Mouse (Mus musculus) effector memory CD4-positive, alpha-beta T cell, adult 7 months (primary cell): ENCODE results near the gene Nucb1. TPM values are rescaled to one million over a fixed set of nuclear protein-coding genes. Genes with fewer than 3 reads are reported as not detected.

Experiments used
- polyA plus RNA-seq: library from polyadenylated mRNA; unstranded; fragments of 100-300 nt; shearing (Covaris generic); gene quantifications from one replicate; pipeline ENCODE4 v1.2.1, GENCODE M21; 2017

Gene Nucb1
- 218 TPM for polyA plus RNA-seq

DNA sequence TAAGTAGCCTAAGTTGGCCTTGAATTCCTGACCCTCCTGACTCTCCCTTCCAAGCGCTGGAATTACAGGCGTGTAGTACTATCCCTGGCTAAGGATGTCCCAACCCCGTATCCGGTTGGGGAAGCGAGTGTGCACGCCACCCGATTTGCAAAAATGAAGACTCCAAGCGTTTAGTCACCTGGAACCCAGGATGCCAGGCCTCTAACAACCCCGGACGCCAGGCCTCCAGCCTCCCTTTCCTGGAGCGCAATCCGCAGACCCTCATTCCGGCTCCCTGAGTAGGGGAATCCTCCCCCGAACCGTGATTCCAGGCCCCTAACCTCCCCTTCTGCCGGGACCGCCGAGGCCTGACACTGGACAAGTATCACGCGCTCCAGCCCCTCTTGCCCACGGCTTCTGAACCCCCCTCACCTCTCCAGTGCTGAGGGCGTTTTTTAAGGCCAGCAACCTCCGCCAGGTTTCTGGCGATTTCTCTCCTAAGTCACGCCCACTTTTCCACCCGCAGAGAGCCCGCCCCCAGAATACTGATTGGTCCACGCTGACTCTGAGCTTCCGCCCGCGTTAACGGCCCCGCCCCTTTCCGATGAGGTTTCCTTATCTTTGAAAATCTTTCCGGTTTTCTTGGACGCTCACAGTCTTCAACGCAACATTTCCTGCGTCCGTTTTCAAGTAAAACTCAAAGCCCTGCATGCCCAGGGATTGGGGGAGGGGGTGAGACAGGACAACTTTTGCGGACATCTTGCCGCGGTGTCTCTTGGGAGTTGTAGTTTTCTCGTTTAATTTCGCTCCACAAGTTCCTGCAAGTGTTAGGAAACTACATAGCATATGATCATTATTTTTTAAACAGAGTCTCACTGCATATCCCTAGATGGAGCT lies at the start of gene Nucb1:
Nucb1 (minus strand) TSS at position 495 of the 876 bp plus-strand sequence.

DNA sequence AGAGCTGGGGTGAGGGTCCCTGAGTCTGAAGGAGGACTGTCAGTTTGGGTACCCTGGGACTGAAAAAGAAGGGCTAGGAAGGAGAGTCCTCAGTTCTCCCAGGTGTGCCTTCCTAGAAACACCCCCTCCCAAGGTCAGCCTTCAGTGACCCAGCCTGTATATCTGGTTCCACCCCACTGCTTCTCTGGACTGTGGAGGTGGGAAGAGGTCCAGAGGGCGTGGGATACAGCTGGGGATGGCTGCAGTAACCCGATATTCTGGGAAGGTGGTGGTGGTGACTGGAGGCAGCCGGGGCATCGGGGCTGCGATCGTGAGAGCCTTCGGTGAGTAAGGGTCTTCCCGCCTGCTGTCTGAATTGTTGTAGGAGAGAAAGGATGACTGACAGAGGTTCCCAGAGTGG lies 44.5 kb upstream of the Nucb1 start, which contains the start of gene Hsd17b14:
Hsd17b14 (plus strand) TSS at position 150 of the 400 bp plus-strand sequence.

DNA sequence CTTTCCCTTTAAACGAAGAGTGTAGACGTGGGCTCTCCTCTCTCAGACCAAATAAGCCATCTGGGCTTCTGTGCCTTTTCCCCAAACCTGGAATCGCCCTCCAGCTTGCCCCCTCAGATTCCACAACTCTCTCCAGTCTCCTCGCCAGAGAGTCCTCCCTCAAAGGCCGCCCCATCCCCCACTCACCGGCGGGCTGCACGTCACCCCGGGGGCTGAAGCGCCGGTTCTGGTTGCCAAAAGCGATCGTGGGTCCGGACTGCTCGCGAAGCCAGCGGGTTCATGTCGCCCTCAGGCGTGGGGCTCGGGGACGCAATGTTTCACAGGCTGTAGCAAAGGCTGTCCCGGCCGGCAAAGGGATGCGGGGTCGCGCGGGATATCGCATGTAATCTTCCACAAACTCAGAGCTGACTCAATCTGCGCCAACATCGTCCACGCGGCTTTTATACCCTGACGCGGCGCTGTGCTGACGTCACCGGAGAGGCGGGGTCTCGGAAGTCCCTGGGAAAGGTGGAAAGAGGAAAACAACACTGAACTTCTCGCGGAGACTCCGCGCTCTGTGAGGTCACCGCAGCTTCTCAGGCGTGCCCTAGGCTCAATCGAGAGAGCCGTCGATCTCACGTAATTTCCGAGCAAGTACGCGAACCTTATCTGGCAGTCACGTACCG lies 15.7 kb upstream of the Nucb1 start, which contains the start of the genes Ppp1r15a and Plekha4:
Ppp1r15a (minus strand) TSS at position 460 of the 665 bp plus-strand sequence.
Plekha4 (plus strand) TSS at position 522 of the 665 bp plus-strand sequence.

DNA sequence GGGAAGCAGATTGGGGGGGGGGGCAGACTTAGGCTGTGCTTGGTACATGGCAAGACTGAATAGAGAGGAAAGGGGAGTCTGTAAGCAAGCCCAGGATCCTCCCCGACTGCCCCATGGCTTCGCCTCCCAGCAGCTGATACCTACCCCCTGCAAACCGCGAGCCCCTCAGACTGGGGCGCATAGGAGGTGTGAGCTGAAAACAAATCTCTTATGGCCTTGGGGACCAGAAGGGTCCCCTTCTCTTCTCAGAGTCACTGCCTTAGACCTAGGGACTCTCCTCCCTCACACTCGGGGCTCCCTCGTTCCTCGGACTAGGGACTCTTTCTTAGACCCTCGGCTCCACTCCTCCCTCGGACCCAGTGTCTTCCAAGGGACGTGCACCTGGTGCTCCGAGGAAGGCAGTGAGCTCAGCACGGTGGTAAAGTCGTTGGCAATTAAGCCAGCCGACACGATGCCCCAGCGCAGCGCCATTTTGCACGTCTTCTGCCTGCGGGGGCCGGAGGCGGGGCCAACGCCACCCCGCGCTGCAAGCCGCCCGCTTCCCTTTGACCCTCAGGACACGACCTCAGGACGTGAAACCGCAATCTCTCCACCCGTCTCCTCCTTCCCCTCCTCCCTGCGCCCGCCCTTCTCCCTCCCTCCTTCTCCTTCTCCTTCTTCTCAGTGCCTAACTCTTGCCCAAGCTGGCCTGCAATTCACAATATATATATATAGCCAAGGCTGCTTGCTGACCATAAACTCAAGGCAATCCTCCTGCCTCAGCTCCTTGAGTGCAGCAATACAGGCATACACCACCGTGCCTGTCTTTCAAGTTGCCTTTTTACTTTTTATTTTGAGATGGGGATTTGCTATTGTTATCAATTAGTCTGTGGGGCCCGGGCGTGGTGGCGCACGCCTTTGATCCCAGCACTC lies 21.7 kb downstream of the Nucb1 start, which contains the start of gene Dhdh:
Dhdh (minus strand) TSS at position 513 of the 912 bp plus-strand sequence.

DNA sequence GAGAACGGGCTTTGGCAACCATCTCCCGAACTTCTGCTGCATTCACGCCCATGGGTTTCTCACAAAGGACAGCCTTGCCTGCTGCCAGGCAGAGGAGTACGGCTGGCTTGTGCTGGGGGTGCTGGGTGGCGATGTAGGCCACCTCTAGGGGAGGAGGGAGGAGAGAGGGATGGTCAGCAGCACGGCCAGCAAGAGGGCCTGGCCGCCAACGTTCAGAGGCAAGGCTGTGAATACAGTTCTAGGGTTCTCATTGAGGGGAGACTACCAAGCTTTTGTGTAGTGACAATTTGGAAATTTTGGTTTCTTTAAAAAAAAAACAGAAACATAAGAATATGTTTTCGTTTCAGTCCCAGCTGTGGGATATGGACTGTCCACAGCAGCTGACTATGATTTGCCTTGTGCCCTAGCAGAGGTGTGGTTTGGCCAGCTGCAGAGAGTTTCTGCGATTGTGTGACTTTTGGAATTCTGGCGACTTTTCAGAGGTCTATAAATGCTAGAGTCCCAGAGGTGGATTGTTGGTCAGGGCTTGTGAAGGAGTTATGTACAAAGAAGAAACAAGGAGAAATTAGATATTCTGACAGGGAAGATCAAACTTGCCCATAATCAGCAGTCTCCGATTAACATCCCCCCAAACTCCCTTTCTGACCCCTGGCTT lies 23.3 kb downstream of the Nucb1 start, which contains the start of gene Gm45808:
Gm45808 (minus strand) TSS at position 51 of the 655 bp plus-strand sequence.

DNA sequence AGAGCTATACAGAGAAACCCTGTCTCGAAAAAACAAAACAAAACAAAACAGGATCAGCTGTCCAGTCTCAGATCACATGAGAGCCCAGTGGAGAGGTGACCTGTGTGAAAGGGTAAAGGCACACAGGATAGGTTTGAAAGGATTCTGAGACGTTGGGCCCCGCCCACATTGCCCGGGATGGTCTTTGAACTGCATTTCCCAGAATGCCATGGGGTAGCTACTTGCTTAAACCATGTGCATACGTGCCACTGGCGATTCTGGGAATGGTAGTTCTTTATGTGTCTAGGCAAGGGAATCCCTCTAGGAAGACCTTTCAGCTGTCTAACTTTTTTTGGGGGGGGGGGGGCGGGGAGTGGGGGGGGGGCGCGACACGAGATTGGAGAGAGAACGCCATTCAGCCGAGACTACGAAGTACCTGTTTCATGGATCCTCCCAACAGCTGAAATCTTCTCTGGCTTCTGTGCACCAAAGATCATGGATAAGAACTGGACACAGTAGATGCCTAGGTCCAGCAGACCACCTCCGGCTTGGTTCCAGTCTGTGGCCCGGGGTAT lies 28.8 kb downstream of the Nucb1 start, which contains the start of gene Tulp2:
Tulp2 (plus strand) TSS at position 504 of the 554 bp plus-strand sequence.

DNA sequence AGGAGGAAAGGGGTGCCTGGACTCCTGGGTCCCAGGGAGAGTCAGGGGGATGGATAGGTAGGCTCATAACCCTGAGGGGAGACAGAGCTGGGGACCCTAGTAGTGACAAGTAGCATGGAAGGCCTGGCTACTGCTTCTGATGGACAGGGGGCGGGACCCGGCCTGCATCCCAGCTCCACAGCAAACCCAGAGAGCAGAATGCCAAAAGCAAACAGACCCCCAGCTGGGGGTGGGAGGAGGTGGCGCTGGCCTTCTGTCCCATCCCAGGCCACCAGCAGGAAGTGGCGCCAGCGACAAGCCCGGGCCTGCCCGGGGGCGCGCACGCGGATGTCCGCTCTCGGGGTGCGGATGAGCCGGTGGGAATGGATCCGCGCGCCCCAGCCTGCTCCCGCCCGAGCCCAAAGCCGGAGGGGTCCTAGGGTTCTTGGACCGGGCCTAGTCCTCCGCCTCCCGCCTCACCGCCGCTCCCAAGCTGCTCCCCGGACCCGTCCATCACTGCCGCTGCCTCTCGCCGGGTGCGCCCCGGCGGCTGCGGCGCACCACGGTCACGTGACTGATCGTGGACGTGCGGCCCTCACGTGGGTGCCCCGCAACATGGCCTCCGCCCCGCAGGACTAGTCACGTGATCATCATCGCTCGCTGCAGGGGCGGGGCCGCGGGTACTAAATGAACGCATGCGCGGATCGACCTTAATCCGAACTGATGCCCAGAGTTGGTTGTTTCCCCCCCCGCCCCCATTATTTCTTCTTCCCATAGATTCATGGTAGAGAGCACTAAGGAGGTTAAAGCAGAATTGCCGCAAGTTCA lies 43.7 kb downstream of the Nucb1 start, which contains the start of gene Bax:
Bax (minus strand) TSS at position 616 of the 807 bp plus-strand sequence.

DNA sequence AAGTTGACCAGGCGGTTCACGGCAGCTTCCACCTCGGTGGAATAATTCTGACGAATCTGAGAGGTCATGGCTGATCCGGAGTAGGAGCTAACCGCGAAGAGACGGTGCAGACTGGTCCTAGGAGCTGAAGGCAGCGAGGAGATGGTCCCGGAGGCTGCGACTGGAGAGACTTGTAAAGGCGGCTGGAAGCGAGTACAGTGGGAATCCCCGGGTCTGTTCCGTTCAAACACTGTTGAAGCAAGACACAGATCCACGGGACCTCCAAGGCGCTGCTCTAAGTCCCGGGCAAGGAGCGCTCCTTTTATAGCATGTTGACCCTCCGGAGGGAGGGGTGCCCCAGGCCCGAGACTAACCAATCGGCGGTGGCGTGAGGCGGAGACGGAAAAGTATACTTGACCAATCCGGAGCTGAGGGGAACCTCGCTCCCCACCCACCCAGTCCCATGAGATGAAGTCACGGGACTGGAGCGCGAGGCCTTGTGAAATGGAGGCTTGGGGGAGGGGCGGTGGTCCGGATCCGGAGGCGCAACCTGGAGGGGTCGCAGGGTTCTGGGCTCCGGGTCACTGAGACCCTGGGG lies 50.6 kb downstream of the Nucb1 start, which contains the start of gene Ftl1:
Ftl1 (minus strand) TSS at position 321 of the 577 bp plus-strand sequence.

Other genes with a start within 250 kb of the Nucb1 start
- 0.93 TPM for gene Slc6a21, start 232.9 kb downstream of the Nucb1 start, polyA plus RNA-seq
- 5.0 TPM for gene Trpm4, start 176.6 kb downstream of the Nucb1 start, polyA plus RNA-seq
- gene Hrc, start 175.1 kb downstream of the Nucb1 start, polyA plus RNA-seq = not detected
- gene Ppfia3, start 143.4 kb downstream of the Nucb1 start, polyA plus RNA-seq = 0.12 TPM
- gene Lin7b, start 139.8 kb downstream of the Nucb1 start, polyA plus RNA-seq = not detected
- 211 TPM for gene Snrnp70, start 114.7 kb downstream of the Nucb1 start, polyA plus RNA-seq
- not detected for gene Kcna7, start 104.8 kb downstream of the Nucb1 start, polyA plus RNA-seq
- gene Ntf5, start 96.7 kb downstream of the Nucb1 start, polyA plus RNA-seq = 0.60 TPM
- gene Lhb, start 89.6 kb downstream of the Nucb1 start, polyA plus RNA-seq = not detected
- gene Gys1, start 75.6 kb downstream of the Nucb1 start, polyA plus RNA-seq = 3.2 TPM
- gene Ruvbl2, start 72.3 kb downstream of the Nucb1 start, polyA plus RNA-seq = 32.3 TPM
- 2,366 TPM for gene Ftl1, start 50.5 kb downstream of the Nucb1 start, polyA plus RNA-seq
- gene Bax, start 43.5 kb downstream of the Nucb1 start, polyA plus RNA-seq = 236 TPM
- 1.3 TPM for gene Tulp2, start 28.5 kb downstream of the Nucb1 start, polyA plus RNA-seq
- 0.89 TPM for gene Gm45808, start 23.6 kb downstream of the Nucb1 start, polyA plus RNA-seq
- 0.80 TPM for gene Dhdh, start 21.6 kb downstream of the Nucb1 start, polyA plus RNA-seq
- gene Ppp1r15a, start 15.9 kb upstream of the Nucb1 start, polyA plus RNA-seq = 751 TPM
- gene Plekha4, start 15.9 kb upstream of the Nucb1 start, polyA plus RNA-seq = 1.3 TPM
- 2.0 TPM for gene Hsd17b14, start 44.5 kb upstream of the Nucb1 start, polyA plus RNA-seq
- 38.0 TPM for gene Bcat2, start 59.7 kb upstream of the Nucb1 start, polyA plus RNA-seq
- gene Fgf21, start 105.1 kb upstream of the Nucb1 start, polyA plus RNA-seq = not detected
- gene Fut1, start 106.9 kb upstream of the Nucb1 start, polyA plus RNA-seq = 1.2 TPM
- gene Izumo1, start 111.4 kb upstream of the Nucb1 start, polyA plus RNA-seq = not detected
- not detected for gene Rasip1, start 117.1 kb upstream of the Nucb1 start, polyA plus RNA-seq
- gene Mamstr, start 129.6 kb upstream of the Nucb1 start, polyA plus RNA-seq = 1.1 TPM
- 0.89 TPM for gene Fut2, start 156.0 kb upstream of the Nucb1 start, polyA plus RNA-seq
- not detected for gene Ntn5, start 173.6 kb upstream of the Nucb1 start, polyA plus RNA-seq
- gene Sec1, start 184.0 kb upstream of the Nucb1 start, polyA plus RNA-seq = not detected
- gene Car11, start 189.4 kb upstream of the Nucb1 start, polyA plus RNA-seq = 1.3 TPM
- gene Dbp, start 194.7 kb upstream of the Nucb1 start, polyA plus RNA-seq = 7.4 TPM
- gene Rpl18, start 205.1 kb upstream of the Nucb1 start, polyA plus RNA-seq = 1,531 TPM
- 17.9 TPM for gene Sphk2, start 207.6 kb upstream of the Nucb1 start, polyA plus RNA-seq
- gene Fam83e, start 210.8 kb upstream of the Nucb1 start, polyA plus RNA-seq = 0.57 TPM
- not detected for gene Spaca4, start 215.4 kb upstream of the Nucb1 start, polyA plus RNA-seq